Mouse (Mus musculus): ENCODE measurements at regions not wholly inside any gene's neighbourhood (a gene's known extent, or its start where the extent isn't known, plus 50 kb on each side); places are given as distances from the start of the nearest gene placed in this dataset.

- TF ChIP-seq POLR2A (IDR thresholded peaks at IDR 0.05; ENCODE audit: borderline replicate concordance, control insufficient read depth, low read depth, low read length), result no peak
- no peak for TF ChIP-seq CTCF (IDR thresholded peaks at IDR 0.05; ENCODE audit: control insufficient read depth, insufficient read depth, low read length)
These were observed 89.2 kb upstream of the Sesn3 start for GRCm38 (mm10) chr9:14185681-14186080.
